Mouse (Mus musculus): ENCODE measurements around the gene Gpr156. TPM values are rescaled to one million over a fixed set of nuclear protein-coding genes. Genes with fewer than 3 reads are reported as not detected.
"Not testable (repeated sequence)": the region's sequence is repeated elsewhere in the genome, so short reads cannot be mapped to it uniquely, and the experiment has no call there.

The Gpr156 gene
- polyA plus RNA-seq, 3 experiments from 2014 or later: not detected

GRCm38 (mm10) chr16:37956751-37957150 is 40.5 kb downstream of the Gpr156 start:
- ATAC-seq: no peak

- ATAC-seq: not testable (repeated sequence)
These were observed 46.4 kb downstream of the Gpr156 start for GRCm38 (mm10) chr16:37962696-37963095.

GRCm38 (mm10) chr16:37963331-37964281 is 47.3 kb downstream of the Gpr156 start:
- ATAC-seq: no peak

DNA sequence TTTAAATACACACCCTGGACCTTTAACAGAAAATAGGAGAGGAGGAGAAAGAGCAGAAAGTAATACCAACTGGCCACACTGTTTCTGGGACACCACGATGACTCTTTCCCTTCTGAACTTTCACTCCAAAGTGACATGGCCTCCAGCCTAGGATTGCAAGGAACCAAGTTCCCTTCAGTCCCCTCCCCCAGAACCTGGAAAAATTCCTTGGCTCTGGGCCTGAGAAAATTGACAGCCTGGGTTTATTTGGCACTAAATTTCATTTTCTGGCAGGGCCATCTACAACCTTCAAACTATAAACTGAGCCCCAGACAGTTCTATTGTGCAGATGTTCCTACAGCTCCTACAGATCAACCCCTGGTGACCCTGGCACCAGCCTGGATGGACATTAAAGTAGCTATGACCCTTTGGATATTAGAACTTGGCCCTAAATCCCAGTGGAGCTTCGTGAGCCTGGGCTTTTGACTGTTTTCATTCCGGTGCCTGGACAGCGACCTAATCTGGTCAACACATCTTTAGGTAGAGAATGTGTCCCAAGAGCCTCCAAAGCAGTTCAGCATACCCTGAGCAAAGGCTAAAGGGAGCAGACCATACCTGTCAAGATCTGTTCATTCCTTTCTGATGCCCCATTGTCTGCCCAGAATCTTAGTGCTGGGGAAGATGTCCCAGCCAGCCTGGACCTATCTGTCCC is 48.2 kb downstream of the Gpr156 start:
- ATAC-seq: no peak

- no peak for ATAC-seq
These were observed 50.6 kb downstream of the Gpr156 start for GRCm38 (mm10) chr16:37966871-37967270.

- no peak for ATAC-seq
These were observed 51.1 kb downstream of the Gpr156 start for GRCm38 (mm10) chr16:37967415-37967814.

DNA sequence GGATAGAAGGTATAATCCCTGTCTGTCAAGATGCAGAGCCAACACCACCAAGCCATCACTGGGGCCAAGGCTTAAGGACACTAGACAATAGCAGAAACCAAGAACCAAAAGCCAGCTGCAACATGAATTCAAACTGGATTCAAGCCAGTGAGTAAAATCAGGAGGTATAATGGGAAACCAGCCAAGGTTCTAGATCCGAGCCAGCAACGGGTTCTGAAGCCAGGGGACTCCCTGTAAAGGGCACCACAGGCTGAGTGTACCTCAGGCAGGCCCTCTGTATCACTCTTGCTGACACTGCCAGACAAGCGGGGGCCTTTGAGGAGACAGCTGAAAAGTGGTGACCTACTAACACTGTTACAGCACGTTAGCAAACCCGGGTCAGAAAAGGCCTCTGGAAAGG is 55.2 kb downstream of the Gpr156 start:
- no peak for ATAC-seq

DNA sequence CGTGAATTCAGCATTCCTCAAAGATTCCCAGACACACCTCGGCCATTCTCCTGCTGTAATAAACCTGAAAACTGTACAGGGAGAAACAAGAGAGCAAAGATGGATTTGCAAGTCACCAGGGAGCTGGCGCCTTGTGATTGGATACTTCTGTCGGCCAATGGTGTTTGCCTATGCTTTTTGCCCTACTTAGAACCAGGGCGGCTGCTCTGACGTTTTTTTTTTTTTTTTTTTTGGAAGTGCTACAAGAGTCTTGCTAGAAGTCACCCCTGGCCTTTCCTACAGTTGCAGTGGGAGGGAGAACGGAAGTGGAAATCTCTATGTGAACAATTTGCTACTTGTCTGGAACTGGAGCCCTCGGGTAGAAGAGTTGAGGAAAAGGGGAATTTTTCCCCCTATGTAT is 56.1 kb downstream of the Gpr156 start:
- no peak for ATAC-seq

DNA sequence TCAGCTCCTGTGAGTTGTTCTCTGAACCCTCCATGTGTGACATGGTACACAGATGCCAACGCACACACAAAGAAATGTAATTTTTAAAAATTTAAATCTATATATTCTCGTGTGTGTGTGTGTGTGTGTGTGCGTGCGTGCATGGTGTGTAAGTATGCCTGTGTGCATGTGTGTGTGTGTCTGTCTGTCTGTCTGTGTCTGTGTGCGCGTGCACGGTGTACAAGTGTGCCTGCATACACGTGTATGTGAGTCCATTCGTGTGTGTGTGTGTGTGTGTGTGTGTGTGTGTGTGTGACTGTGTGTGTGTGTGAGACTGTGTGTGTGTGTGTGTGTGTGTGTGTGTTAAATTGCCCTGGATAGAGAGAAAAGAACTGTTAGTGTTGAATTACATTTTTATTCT is 56.9 kb downstream of the Gpr156 start:
- not testable (repeated sequence) for ATAC-seq

DNA sequence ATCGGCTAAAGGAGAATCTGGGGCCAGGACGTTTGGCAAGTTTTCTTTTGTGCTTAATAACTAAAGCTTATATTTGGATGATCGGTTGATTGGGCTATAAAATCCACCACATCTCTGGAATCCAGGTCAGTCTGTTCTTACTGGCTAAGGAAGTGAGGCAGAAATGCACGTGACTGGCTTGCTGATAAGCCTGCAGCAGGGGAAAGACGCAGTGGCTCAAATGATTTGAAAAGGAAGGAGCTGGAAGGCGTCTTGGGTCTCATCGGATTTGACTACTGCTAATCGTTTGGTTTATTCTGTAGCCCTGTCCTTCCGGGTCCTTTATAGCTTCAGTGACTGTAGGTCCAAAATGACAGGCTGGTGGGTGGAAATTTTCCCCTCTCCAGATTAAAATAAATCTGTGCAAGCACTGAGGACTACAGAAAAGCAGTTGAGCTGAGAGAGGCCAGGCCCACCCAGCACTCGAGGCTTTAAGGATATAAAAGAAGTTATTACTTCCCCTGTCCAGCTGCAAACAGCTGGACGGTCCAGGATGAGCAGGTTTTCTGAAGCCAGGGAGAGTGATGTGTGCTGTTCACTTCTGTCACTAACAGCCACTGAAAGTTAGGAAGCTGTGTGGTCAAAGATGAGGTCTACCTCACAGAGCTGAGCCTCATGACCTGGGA is 57.7 kb downstream of the Gpr156 start:
- ATAC-seq: no peak

- no peak for ATAC-seq
These were observed 58.4 kb downstream of the Gpr156 start for GRCm38 (mm10) chr16:37974520-37975340.

DNA sequence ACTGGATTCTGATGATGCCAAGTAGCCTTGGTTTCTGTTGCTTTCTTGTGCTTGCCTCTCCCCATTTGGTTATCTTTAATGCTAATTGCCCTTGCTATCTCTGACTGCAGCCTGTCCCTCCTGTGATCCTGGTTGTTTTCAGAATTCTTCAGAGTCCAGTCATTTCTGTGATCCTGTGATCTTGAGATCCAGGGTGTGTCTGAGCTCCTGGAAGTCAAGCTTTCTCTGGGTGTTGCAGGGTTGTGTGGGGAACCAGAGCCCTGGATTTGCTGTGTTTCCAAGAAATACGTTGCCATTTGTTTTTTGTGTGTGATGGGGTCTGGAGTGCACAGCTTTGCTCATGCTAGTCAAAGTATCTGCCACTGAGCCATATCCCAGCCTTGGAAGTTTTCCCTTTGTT is 65.6 kb downstream of the Gpr156 start:
- no peak for ATAC-seq

- no peak for ATAC-seq
These were observed 72.0 kb downstream of the Gpr156 start for GRCm38 (mm10) chr16:37988211-37988865.

DNA sequence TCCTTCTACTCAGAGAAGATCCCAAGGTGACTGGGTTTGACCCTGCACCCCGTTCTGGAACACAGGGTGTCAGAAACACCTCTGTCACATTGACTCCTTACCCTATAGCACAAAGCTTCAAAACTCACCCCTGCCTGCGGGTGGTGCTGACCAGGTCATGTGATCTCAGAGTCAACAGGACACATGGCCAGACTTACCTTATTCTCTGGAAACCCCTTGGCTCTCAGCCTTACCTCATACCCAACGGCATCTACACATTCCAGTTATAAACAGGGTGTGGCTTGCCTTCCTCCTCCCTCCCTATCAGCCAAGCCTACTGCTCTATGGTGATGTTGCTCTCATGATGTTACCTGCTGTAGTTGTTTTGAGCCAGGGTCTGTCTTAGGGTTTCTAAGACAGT is 73.5 kb downstream of the Gpr156 start:
- ATAC-seq: no peak

DNA sequence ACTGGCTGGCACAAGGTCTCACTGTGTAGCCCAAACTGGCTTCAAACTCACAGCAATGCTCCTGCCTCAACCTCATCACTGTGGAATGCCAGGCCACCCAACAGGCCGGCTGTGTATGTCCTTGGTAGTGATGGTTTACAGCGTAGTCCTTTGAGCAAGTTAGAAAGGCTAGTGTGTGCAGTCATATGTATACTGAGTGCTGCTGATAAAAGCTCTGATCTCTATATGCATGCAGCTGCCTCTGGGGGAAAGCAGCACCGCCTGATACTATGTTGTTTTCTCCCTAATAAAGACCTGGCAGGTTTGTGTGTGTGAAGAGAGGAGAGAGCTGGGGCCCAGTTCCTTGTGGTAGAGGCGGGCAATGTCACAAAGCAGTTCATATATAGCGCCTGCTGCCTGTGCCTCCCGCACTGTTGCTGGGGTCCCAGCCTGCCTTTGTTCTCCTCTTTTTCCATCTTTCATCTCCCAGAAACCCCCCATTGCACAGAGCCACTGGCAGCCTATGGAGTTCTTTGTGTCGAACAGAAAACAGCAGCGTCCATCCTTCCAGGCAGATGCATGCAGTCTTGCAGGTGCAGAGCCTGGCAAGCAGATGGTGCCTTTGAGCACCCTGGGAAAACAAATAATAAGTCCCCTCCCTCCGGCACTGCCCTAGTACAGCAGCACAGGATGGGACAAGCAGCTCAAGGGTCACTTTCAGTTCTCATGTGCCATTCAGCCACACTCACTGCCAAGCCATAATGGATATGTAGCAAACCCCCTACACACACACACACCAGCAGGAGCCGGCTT is 74.5 kb downstream of the Gpr156 start:
- no peak for ATAC-seq

GRCm38 (mm10) chr16:37992806-37993205 is 76.5 kb downstream of the Gpr156 start:
- no peak for ATAC-seq

DNA sequence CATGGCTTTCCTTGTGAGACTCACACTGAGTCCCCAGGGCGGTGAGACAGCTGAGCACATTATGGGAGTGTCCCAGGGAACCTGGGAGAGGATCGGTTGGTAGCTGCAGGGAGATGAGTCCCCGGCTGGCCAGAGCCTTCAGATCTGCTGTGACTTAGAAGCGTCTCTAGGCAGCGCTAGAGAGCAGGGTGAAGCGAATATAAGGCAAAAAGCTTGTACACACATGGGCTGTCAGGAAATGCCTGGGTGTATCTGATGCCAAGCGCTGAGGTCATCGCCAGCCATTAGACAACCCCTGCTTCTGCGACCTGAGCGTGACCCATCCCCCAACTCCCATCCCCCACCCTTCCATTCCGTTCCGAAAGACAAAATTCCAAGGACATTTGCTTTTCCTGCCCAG is 78.4 kb downstream of the Gpr156 start:
- ATAC-seq: peak; percentile 76

GRCm38 (mm10) chr16:37997771-37998170 is 81.5 kb downstream of the Gpr156 start:
- no peak for ATAC-seq

DNA sequence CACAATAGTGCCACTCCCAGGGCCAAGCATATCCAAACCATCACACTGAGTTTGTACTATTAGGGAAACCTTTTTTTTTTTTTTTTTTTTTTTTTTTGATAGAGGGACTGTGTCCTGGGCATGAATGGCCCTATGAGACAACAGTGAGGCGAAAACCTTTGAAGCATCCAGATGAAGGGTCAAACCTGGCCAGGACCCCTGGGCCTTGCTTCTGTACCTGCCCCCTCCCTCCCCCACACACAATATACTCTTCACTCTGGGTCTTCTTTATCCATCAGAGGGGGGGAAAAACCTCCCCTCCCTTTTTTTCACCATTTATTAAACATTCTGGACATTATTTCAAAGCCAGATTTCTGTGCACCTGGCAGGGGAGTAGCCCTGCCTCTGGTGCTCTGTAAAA is 83.5 kb downstream of the Gpr156 start:
- no peak for ATAC-seq

- ATAC-seq: no peak
These were observed 83.9 kb downstream of the Gpr156 start for GRCm38 (mm10) chr16:38000178-38000577.

GRCm38 (mm10) chr16:38001766-38002165 is 85.5 kb downstream of the Gpr156 start:
- ATAC-seq: no peak

All from inflammation-experienced regulatory T-cells, adult 6 months (primary cell).